11 mouse cellular contexts compared by ENCODE assay signal in genomic region chr10:57488591-57488990, GRCm38 (mm10). TPM values are rescaled to one million over a fixed set of nuclear protein-coding genes. Genes with fewer than 3 reads are reported as not detected.
DNase-seq lines count a peak whose midpoint lies in the region; ATAC-seq and TF ChIP-seq lines count a peak whose summit lies in the region.
"Had no signal": no experiment of that assay in that cellular context is flagged by ENCODE, and none has a peak within 500 bp of the region (broad histone marks: within the 10 kb centered on the region; RNA-seq: fewer than 3 reads in every experiment).

No protein-coding gene starts in this region.

- H3K27me3 ChIP-seq in lung, postnatal 0 days (replicated peaks; ENCODE audit: insufficient read depth, low read length): no peaks in the 10 kb centered on the region
- 0 out of 2 replicates have a peak, but pooled peaks cover 4% of the 10 kb centered on the region for H3K27me3 ChIP-seq in forebrain, embryonic 12.5 days
- 0 out of 2 replicates have a peak, but pooled peaks cover 4% of the 10 kb centered on the region for H3K27me3 ChIP-seq in liver, embryonic 15.5 days
- H3K27me3 ChIP-seq: embryonic facial prominence, embryonic 15.5 days had no signal

- no peaks in the 10 kb centered on the region for H3K9me3 ChIP-seq in lung, postnatal 0 days (ENCODE audit: low read length)
- H3K9me3 ChIP-seq in forebrain, embryonic 12.5 days: 0 out of 2 replicates have a peak, but pooled peaks cover 6% of the 10 kb centered on the region
- no peaks in the 10 kb centered on the region for H3K9me3 ChIP-seq in liver, embryonic 15.5 days (replicated peaks)
- H3K9me3 ChIP-seq: embryonic facial prominence, embryonic 15.5 days had no signal

- no peak for ATAC-seq in lung, postnatal 0 days
- no peak for ATAC-seq in forebrain, embryonic 12.5 days (ENCODE audit: low FRiP score)
- no peak for ATAC-seq in liver, embryonic 15.5 days (ENCODE audit: insufficient read depth)
- no peak for ATAC-seq in frontal cortex, adult (ENCODE audit: low TSS enrichment)

- no peak overlapping the region for H3K9ac ChIP-seq in lung, postnatal 0 days (replicated peaks; ENCODE audit: low read depth)
- H3K9ac ChIP-seq in forebrain, embryonic 12.5 days: no peak overlapping the region
- no peak overlapping the region for H3K9ac ChIP-seq in liver, embryonic 15.5 days
- H3K9ac ChIP-seq: embryonic facial prominence, embryonic 15.5 days had no signal

- H3K4me1 ChIP-seq in lung, postnatal 0 days (ENCODE audit: insufficient read depth, low read depth, low read length): peaks cover 4% of the 10 kb centered on the region; the same call in 1 of the 2 replicates
- H3K4me1 ChIP-seq in forebrain, embryonic 12.5 days: peaks cover 16% of the 10 kb centered on the region
- H3K4me1 ChIP-seq in liver, embryonic 15.5 days (replicated peaks): peaks cover 13% of the 10 kb centered on the region

- no peak for DNase-seq in lung, postnatal 0 days (ENCODE audit: low spot score)
- DNase-seq in lung, postnatal 10 days: no peak
- no peak for DNase-seq in adrenal gland, postnatal 10 days
- no peak for DNase-seq in left cerebral cortex, adult 2 months (ENCODE audit: extremely low spot score in 1 of 2, low spot score in 2 of 2)
- DNase-seq: heart, adult 18-20 months; layer of hippocampus, adult 9-11 months; right cerebral cortex, postnatal 14 days had no signal

- no peak overlapping the region for H3K4me3 ChIP-seq in lung, postnatal 0 days (ENCODE audit: low read depth, low read length)
- peak overlapping the region; percentile 96; the same call in 1 of the 2 replicates for H3K4me3 ChIP-seq in forebrain, embryonic 12.5 days (replicated peaks)
- no peak overlapping the region for H3K4me3 ChIP-seq in liver, embryonic 15.5 days (replicated peaks)
- H3K4me3 ChIP-seq in left cerebral cortex, adult 2 months: no peak overlapping the region

- no peak for TF ChIP-seq EP300 in lung, postnatal 0 days (IDR thresholded peaks at IDR 0.05)

- TF ChIP-seq CTCF in lung, postnatal 0 days (IDR thresholded peaks at IDR 0.05): peak; percentile 24
- TF ChIP-seq CTCF in left cerebral cortex, adult 2 months (IDR thresholded peaks at IDR 0.05): no peak; the same call in 1 of the 2 replicates

- no peak overlapping the region for H3K27ac ChIP-seq in lung, postnatal 0 days (ENCODE audit: low read length)
- no peak overlapping the region for H3K27ac ChIP-seq in forebrain, embryonic 12.5 days
- no peak overlapping the region for H3K27ac ChIP-seq in liver, embryonic 15.5 days (replicated peaks)
- no peak overlapping the region for H3K27ac ChIP-seq in left cerebral cortex, adult 2 months
- H3K27ac ChIP-seq: embryonic facial prominence, embryonic 15.5 days had no signal

- no peak overlapping the region for H3K4me2 ChIP-seq in lung, postnatal 0 days (replicated peaks; ENCODE audit: low read depth, low read length)
- peak overlapping the region; percentile 56 for H3K4me2 ChIP-seq in forebrain, embryonic 12.5 days
- H3K4me2 ChIP-seq in liver, embryonic 15.5 days: 0 out of 2 replicates have a peak overlapping the region, but pooled peaks have one; percentile 18

- intact Hi-C loops in left cerebral cortex, adult 2 months (cut with DNase I): no loop called here

- no peaks in the 10 kb centered on the region for H3K36me3 ChIP-seq in lung, postnatal 0 days (ENCODE audit: insufficient read depth, low read length)
- peaks cover 20% of the 10 kb centered on the region for H3K36me3 ChIP-seq in forebrain, embryonic 12.5 days (replicated peaks)
- H3K36me3 ChIP-seq in liver, embryonic 15.5 days (replicated peaks): 0 out of 2 replicates have a peak, but pooled peaks cover 3% of the 10 kb centered on the region

RNA-seq across cellular contexts. Expression of gene Hsf2, which starts 2.4 kb away (rescaled TPM):
- polyA plus RNA-seq in lung, postnatal 0 days (2015; fragmentation: Nextera tagmentation; extraction: Ambion mirVana): 17.3 and 17.8 TPM in 2 replicates
- 64.1 and 77.3 TPM in 2 replicates for polyA plus RNA-seq in forebrain, embryonic 12.5 days (2016; fragmentation: Nextera tagmentation; extraction: Ambion mirVana)
- polyA plus RNA-seq in liver, embryonic 15.5 days (2015; fragmentation: Nextera tagmentation; extraction: Ambion mirVana): 8.5 and 9.8 TPM in 2 replicates
- total RNA-seq in adrenal gland, postnatal 10 days (2021): 10 to 100 TPM; 17.3 to 21.9 TPM
- total RNA-seq in left cerebral cortex, adult 2 months (2021): 10 to 100 TPM; 29.2 to 30.2 TPM

RNA-seq across cellular contexts. Expression of gene Serinc1, which starts 43.7 kb away (rescaled TPM):
- 147 and 155 TPM in 2 replicates for polyA plus RNA-seq in lung, postnatal 0 days (2015; fragmentation: Nextera tagmentation; extraction: Ambion mirVana)
- 211 and 213 TPM in 2 replicates for polyA plus RNA-seq in forebrain, embryonic 12.5 days (2016; fragmentation: Nextera tagmentation; extraction: Ambion mirVana)
- 73.2 and 73.9 TPM in 2 replicates for polyA plus RNA-seq in liver, embryonic 15.5 days (2015; fragmentation: Nextera tagmentation; extraction: Ambion mirVana)
- total RNA-seq in adrenal gland, postnatal 10 days (2021): 100 to 1,000 TPM; 274 to 290 TPM
- 1,000 to 10,000 TPM in 1 of 2 experiments, 100 to 1,000 TPM in 1; 891 to 1,047 TPM for total RNA-seq in left cerebral cortex, adult 2 months (2021)
